Mouse (Mus musculus): ENCODE measurements around the gene Tekt4.

Tekt4 gene

DNA sequence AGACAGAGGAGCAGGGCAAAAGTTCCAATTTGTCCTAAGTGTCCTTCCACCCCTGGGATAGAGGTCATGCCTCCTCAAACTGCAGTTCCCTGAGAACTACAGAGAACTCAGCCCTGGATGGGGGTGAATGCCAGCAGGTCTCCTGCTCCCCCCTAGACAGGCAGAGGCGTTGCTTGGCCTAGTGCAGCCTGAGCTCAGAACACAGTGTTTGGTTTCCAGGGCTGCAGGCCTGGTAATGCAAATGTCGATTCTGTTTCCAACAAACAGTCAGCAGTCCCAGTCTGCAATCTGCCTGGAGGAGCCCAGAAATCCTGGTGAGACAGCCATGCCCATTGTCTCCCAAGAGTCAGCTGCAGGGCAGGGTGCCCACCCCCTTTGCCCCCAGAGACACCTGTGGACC is at the start of gene Tekt4:
Gene Tekt4, plus strand, starts transcription at position 344 of the 400 bp plus-strand sequence.
- no peak for DNase-seq (ENCODE audit: low read depth)

DNA sequence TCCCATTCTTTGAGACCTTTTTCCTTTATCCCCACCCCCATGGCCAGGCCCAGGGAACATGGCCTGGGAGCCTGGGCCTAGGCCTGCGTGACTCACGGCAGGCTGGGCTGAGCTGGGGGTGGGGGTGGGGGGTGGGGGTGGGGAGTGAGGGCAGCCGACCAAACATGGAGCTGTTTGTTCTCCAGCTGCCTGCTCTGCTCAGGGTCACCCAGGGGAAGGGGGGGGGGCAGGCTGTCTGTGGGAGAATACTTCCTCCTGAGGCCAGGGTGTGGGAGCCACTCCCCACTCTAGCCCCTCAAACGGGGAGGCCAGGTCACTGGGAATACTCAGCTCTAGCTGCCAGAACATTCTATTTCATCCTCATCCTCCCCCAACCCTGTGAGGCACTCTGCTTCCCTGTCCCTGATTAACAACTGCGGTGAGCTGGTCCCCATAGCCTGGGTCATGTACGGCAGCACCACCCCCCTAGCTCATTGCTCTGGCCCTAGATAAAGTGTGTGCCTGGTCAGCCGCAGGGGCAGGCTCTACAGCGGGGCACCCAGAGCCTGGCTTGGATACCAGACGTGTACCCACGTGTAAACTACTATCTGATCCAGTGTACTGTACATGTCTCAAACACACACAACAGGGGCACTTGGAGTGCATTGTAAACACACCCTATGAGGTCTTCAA is 49.1 kb upstream of the Tekt4 start:
- DNase-seq (ENCODE audit: low read depth): no peak

DNA sequence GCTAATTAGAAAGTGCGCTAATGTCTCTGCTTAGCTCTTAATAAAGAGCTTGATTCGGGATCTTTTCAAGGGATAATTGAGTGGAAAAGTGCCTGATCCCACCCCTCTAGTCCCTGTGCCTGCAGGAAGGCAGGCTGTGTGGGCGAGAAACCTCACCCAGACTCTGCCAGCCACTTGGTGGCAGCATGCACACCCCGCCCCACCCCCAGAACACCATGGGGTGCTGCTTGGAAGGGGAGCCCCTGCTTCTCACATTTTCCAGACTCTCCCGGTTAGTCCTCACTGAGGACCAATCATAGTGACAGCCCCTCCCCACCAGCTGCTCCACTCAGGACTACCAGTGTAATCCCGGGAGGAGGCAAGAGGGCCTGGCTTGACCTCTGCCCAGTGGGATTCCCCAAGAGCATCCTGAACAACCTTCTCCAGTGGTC is 48.4 kb upstream of the Tekt4 start:
- DNase-seq (ENCODE audit: low read depth): no peak

DNA sequence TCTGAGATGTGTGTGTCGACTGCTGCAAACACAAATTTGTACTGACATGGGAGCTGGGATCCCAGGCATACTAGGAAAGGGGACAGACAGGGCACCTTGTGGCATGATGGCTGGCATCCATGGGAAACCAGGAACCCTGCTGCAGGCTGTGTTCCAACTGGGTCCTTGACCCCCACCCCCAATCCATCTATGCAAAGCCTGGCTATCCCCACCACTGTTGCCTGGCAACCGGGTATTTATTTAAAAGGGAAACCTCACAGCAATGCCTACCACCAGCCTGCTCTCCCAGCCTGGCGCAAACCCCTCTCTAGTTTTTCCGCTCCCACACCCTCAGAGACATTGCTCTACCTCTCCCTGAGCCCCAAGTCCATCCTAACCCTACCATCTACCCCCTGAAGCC is 47.1 kb upstream of the Tekt4 start:
- DNase-seq (ENCODE audit: low read depth): no peak

DNA sequence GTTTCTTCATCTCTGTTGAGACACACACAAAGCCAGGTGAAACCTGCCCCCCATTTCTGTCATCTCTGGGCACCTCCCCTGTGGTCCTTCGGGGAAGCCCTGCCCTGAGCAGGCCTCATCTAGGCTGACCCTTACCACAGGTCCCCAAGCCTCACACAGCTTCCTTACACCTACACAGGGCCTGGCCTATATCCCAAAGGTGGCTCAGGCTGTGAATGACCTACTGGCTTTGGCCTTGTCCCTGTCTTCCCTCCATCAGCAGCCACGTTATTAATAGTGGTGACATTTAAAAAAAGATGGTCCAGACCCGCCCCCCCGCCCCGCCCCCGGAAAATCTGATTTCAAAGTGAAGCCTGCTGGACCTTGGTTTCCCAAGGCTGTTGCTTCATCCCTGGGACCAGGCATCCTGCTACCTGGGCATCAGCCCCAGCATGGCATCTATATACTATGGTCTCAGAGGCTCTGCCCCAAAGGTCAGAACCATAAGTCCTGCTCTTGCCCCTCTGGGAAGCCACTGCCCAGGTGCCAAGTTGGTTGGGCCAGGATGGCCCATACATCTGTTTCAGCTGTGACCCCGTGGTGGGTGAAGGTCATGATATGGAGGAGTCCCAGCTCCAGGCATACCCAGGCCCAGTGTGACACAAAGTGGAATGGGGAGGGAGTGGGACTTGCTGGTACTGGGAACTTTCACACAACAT is 46.0 kb upstream of the Tekt4 start:
- DNase-seq (ENCODE audit: low read depth): no peak

DNA sequence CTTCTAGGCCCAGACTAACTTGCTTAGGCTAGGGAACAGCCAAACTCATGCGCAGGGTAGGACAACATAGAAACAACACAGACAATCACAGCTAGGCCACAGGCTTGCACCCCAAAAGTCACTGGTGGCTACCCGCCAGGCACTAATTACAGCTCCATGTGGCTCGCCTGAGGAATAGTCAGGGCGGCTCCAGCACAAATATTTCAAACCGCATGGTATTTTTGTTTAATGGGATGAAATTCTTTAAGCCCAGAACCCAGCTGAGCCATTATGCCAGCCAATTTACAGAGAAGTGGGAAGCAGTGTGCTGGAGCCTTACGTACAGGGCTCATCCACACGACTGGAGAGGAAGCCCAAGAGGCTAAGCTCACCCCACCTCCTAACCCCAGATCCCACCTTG is 44.8 kb upstream of the Tekt4 start:
- no peak for DNase-seq (ENCODE audit: low read depth)

DNA sequence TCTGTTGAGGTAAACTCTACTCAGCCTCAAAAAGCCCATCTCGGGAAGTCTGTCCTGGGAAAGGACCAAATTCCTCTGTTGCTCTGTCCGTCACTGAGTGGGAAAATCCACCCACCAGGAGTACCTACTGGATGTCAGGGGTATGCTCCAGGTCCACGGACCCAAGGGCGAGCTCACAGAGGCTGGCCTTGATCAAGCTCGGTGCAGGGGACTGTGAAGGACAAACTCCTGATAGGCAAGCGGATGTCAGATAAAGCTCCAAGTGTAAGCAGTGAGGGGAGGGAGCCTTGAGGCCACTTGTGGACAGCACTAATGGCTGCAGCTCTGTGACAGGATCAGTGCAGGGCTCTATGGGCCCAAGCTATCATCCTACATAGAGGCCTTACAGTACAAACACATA is 44.2 kb upstream of the Tekt4 start:
- no peak for DNase-seq (ENCODE audit: low read depth)

DNA sequence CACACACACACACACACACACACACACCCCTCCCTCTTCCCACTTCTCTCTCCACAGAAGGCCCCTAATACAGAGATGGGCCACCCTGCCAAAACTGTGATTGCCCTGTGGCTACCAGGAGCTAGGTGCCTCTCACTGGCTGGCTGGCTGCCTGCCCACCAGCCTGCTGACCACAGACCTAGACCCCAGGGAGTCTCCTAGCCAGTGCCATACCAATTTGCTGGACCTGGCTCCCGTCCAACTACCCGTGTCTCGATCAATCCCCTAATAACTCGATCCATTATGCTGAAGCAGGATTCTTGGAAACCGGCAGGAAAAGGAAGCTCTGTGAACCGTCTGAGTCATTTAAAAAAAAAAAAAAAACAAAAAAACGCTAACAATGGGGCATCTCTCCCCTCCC is 43.6 kb upstream of the Tekt4 start:
- DNase-seq (ENCODE audit: low read depth): no peak

DNA sequence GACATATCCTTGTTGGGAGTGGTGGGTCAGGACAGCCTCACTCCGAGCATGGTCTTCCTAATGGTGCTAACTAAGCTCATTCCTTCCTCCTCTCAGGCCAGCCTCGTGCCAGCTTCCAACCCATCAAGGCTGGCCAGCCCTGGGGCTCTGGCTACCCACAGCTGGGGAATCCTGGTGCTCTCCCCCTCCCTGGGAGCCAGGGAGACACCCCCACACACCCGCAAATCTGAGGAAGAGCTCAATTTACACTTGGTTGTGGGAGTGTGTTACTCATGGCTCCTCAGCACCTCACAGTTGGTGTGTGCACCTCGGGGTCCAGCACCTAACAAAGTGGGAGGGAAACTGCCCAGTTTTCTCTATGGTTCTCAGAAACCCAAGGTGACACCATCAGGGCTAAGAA is 43.2 kb upstream of the Tekt4 start:
- DNase-seq (ENCODE audit: low read depth): no peak

DNA sequence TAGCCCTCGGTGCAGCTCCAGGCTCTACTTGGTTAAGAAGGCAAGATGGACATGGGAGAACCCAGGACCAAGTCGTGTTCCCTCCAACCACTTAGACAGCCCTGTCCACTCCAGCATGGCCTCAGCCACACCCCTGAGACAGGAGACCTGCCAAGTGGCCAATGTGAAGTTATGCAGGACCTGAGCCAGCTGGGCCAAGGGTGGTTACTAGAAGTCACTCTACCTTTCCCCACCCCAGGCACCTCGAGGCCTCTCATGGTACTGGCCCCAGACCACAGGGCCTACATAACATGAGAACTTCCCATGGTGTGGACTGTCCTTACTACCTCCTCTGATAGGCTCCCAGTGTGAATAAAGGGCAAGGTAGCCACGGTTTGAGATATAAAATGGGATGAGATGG is 40.2 kb upstream of the Tekt4 start:
- DNase-seq (ENCODE audit: low read depth): no peak

DNA sequence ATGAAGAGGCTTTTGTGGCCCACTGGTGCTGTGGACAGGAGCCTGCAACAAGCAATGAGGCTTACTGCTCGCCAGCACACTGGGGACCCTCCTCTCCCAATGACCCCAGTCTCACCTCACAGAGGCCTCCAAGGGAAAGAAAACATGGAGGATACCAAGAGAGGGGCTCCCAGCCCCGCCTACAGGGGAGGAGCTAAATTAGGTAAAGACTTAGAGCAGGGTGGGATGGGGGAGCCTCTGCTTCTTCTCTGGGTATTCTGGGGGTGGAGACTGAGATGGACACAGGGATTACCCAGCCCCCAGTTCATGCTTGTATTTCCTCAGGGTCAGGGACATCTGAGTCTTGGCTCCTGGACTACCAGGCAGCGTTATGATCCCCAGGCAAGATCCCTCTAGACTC is 39.5 kb upstream of the Tekt4 start:
- DNase-seq (ENCODE audit: low read depth): no peak

DNA sequence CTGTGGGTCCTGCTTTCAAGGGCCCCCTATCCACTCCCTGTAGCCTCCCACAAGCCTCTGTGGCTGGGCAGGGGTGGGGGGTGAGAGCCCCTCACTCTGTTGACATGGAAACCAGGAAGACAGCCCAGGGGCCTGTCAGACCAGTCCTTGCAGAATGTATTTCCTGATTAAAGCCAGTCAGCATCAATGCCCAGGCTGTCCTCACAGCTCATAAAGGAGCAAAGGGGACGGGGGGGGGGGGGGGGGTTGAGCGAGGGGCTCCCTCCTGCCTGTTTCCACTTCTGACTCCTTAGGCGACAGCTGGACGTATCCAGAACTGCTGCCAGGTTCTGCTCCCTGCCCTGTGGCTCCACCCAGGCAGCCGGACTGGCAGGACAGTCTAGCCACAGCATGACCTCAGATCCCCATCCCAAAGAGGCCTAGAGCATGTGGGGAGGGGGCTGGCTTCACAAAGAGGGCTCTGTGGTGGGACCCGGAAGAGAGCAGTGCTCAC is 38.9 kb upstream of the Tekt4 start:
- DNase-seq (ENCODE audit: low read depth): no peak

DNA sequence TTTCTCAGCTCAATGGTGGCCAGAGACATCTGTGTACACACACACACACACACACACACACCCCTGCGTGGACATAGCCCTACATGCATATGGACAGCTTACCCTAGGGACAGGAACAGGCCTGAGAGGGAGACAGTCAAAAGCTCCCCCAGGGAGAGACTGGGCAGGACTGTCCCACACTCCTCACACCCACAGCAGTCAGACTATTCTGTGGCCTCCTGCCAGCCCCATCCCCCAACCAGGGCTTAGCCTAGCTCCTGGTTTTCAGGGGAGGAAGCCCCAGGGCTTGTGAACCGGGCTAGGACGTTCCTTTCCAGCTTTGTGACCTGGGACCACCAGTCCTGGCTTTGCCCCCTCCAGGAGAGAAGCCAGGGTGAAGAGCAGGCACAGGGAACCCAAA is 38.2 kb upstream of the Tekt4 start:
- DNase-seq (ENCODE audit: low read depth): no peak

DNA sequence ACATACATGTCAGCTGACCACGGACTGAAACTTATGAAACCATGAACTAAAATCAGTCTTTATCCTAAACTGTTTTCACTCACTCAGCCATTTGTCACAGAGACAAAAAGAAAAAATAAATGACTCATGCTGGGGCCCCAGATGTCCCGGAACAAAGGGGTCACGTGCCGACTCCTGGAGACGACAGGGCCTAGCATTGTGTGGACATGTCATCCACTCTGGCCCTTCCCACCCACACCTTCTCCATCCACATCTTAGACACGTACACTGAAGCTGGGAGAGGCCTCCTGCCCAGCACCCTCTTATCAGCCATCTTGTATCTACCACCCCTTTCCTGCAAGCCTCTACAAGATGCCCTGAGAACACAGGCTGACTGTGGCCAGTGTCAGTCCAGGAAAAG is 36.4 kb upstream of the Tekt4 start:
- no peak for DNase-seq (ENCODE audit: low read depth)

DNA sequence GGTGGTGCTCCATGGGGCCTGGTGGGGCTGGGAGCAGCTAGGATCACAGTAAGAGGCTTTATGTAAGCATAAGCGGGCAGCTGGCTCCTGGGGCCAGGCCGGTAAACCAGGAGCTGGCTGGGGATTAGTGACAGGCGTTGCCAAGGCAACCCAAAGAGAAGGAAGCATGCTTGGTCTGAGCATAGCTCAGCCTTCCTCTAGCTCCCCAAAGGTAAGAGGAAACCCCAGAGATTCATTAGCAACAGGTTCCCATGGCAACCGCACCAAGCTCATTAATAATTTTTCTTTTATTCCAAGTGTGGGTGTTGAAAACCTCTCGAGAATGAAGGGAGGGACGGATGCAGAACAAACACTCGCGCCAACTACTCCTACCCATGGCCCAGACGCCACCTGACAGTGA is 35.5 kb upstream of the Tekt4 start:
- DNase-seq (ENCODE audit: low read depth): no peak

DNA sequence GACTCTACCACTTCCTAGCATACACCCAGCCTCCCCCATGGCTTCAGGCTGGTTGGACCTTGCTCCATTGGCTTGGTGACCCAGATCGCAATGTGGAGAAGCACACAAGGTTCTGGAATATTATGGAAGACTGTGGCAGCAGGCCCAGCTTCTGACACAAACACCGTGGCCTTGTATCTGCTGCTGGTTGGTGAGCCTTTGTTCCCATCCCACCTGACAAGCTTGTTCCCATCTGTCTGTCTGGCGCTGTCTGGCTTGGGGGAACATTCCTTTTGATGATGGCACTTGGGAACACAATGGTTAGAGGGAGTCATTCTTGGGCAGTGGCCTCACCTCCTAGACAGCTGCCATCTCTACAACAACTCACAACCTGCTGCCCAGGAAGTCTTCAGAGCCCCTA is 33.4 kb upstream of the Tekt4 start:
- no peak for DNase-seq (ENCODE audit: low read depth)

DNA sequence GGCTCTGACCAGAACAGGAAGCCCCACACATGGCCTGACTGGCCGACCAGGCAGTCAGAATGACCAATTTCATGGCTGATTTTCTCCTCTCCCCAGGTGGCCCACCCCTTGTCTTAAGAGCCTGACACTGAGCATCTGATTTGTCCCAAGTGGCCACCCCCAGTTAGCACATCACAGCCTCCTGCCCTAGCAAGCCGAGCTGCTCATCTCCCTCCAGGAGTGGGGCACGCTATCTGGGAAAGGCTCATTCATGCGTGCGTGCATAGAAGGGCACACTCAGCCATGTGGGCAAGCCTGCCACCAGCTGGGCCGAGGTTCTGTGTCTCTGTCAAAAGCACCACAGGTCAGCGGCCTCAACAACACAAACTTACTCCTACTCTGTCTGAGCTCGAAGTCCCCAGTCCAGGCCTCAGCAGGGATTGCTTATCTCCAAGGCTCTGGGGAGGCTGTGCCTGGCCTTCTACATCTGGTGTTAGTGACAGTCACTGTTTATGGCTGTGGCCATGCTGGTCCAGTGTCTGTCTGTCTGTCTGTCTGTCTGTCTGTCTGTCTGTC is 29.8 kb upstream of the Tekt4 start:
- DNase-seq (ENCODE audit: low read depth): no peak

DNA sequence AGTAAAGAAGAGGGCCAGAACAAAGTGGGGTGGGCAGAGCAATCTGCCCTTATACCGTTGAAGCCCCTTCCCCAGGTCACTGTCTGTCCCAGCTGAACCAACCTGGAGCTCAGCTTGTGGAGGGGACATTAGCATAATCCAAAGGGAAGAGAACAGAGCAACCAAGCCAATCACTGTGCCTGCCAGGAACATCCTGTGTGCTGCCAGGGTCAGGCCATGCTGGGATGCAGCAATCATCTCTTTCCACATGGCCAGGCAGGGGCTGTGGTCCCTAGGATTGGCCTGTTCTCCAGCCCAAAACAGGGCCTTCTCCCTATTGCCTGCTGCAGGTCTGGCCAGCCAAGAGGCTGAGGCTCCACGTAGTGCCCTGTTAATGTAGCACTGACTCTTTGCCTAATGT is 28.4 kb upstream of the Tekt4 start:
- no peak for DNase-seq (ENCODE audit: low read depth)

DNA sequence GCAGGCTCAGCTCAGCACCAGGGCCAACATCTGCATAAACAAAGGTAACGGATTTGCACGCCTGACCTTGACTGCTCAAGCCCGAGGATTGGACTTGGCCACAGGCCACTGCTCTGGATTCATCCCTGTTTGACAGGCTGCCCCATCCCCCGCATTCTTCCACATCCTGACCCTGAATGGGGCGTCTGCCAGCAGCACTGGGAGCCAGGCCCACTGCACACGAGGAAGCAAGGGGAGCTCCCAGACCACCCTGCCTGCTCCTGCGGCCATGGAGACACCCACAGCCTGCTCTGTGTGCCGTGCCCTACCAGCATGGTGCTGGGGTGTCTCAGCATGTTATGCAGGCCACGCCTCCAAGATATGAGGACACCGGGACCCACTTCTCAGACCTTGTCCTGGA is 27.0 kb upstream of the Tekt4 start:
- no peak for DNase-seq (ENCODE audit: low read depth)

DNA sequence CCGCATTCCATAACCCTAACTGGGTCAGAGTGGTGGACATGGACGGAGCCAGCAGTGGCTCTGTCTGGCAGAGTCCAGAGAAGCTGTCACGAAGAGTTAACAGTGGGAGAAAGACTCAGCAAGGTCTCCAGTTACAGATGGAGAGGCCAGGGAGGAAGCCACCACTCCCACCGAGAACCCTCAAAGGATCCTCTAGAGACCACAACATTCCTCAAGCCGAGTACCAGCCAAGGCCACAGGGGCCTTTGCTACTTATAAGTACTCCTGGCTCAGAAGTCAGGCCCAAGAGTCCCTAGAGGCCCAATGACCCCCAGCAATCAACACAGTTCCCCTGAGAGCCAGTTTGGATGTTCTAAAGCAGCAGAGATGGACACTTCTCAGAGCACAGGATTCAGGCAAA is 25.2 kb upstream of the Tekt4 start:
- DNase-seq (ENCODE audit: low read depth): no peak

DNA sequence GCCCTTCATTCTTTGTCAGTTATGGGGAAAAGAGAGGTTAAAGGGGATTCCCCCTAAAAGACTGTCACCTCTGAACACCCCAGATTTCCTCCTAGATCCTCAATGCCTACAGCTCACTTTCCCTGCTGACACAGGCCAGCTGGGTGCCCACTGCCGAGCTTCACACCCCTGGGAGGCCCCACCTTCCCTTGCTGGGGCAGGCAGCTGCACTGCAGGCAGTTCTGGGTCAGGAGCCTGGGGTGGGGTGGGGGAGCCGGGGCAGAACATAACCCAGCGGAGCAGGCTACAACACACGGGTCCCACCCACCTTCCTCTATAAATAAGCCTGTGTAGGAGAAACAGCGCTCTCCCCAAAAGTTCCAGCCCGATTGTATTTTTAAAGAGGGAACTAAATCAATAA is 24.5 kb upstream of the Tekt4 start:
- no peak for DNase-seq (ENCODE audit: low read depth)

DNA sequence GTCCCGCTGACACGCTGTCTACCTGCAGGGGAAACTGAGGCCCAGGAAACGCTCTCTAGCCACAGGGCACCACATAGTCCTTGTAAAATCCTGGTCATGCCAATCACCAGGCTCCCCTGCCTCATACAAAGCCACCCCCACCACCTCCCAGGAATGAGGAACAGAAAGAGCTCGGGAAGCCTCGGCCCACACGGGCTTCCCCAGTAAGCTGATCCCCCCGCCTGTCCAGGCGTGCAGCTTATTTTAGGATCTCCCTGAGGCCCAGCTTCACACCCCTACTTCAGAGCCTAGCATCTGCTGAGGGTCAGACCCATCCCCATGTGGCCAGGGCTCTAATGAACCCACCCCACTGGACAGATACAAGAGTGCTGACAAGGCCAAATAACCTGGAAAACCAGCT is 23.9 kb upstream of the Tekt4 start:
- no peak for DNase-seq (ENCODE audit: low read depth)

DNA sequence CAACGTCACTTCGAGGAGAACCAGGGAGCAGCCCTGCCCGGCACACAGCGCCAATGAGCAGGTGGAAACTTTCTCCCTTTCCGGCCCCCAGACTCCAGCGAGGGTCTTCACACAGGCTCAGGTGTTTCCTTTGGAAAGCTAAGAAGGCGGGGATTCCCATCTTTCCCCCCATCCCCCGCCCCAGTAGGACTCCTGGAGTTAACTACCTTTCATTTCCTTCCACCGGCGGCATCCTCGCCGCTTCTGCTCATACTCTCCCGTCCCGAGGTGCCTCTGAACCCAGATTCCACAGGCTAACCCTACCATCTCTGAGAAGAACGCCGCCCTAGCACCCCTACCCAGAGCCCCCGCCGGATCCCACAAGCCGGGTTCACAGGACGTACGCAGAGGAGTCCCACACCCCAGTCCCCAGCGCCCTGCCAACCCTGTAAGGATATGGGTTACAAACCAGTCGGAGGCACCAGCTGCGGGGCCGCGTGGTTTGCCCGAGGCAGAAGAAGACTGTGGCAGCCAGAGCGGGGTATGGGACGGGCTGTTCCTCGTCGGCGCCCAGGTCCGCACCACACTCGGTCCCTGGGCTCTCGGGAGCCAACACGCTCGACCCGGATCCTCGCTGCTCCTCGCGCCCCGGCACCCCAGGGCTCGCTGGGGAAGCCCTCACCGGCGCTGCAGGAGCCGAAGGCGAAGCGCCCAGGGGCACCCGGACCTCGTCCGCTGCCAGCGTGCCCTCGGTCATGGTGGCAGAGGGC is 21.8 kb upstream of the Tekt4 start:
- DNase-seq (ENCODE audit: low read depth): no peak
